Mouse (Mus musculus) liver, adult 10 weeks (tissue): ENCODE measurements around the gene Spon1. TPM values are rescaled to one million over a fixed set of nuclear protein-coding genes. Genes with fewer than 3 reads are reported as not detected.

Experiments
- polyA plus RNA-seq: library from polyadenylated mRNA; stranded (reverse); fragments of 350-450 nt; fragmentation: Illumina TruSeq; extraction: RNeasy Lipid Tissue Mini Kit (QIAGEN cat#74804); gene quantifications from one replicate; pipeline ENCODE4 v1.2.3, GENCODE M21; 2014; ENCODE audit warnings: low read depth, low replicate concordance

The Spon1 gene
- polyA plus RNA-seq = 0.16 TPM

GRCm38 (mm10) chr7:113765667-113766497 lies at the start of gene Spon1:
TSS of gene Spon1 (plus strand) at chr7:113765998.

